Mouse (Mus musculus) activated CD4-positive, CD25-positive, alpha-beta regulatory T cell, adult 4 months (primary cell): ENCODE results near the gene 2300009A05Rik. TPM values are rescaled to one million over a fixed set of nuclear protein-coding genes. Genes with fewer than 3 reads are reported as not detected.

Experiments
- ATAC-seq: one replicate; pipeline ENCODE4 v1.8.0; 2017
- polyA plus RNA-seq, 2 experiments: library from polyadenylated mRNA; unstranded; fragments of 100-300 nt; shearing (Covaris generic); gene quantifications; one replicate each; pipeline ENCODE4 v1.2.1; 2017

Gene 2300009A05Rik
- 10 to 100 TPM in 1 of 2 experiments, 1 to 10 TPM in 1; 8.3 to 13.5 TPM for polyA plus RNA-seq

- peak; percentile 79 for ATAC-seq
These were observed at the start of gene 2300009A05Rik for GRCm38 (mm10) chr9:63398611-63399462. 2300009A05Rik (minus strand) TSS chr9:63399246.

- no peak for ATAC-seq
These were observed 44.6 kb upstream of the 2300009A05Rik start for GRCm38 (mm10) chr9:63443695-63444094.

- no peak for ATAC-seq
These were observed 31.6 kb upstream of the 2300009A05Rik start for GRCm38 (mm10) chr9:63430652-63431051.

GRCm38 (mm10) chr9:63421096-63421736, 22.2 kb upstream of the 2300009A05Rik start:
- no peak for ATAC-seq

GRCm38 (mm10) chr9:63420396-63420795, 21.4 kb upstream of the 2300009A05Rik start:
- ATAC-seq, result no peak

GRCm38 (mm10) chr9:63400176-63400575, 1.1 kb upstream of the 2300009A05Rik start:
- ATAC-seq, result no peak

- ATAC-seq, result no peak
These were observed 393 bp upstream of the 2300009A05Rik start for GRCm38 (mm10) chr9:63399463-63399815.

- ATAC-seq, result no peak
These were observed 3.4 kb downstream of the 2300009A05Rik start for GRCm38 (mm10) chr9:63395612-63396011.

- no peak for ATAC-seq
These were observed 7.7 kb downstream of the 2300009A05Rik start for GRCm38 (mm10) chr9:63391307-63391706.

- ATAC-seq, result no peak
These were observed 16.3 kb downstream of the 2300009A05Rik start for GRCm38 (mm10) chr9:63382761-63383160.

GRCm38 (mm10) chr9:63380326-63380725, 18.7 kb downstream of the 2300009A05Rik start:
- no peak for ATAC-seq

GRCm38 (mm10) chr9:63378174-63378573, 20.9 kb downstream of the 2300009A05Rik start:
- no peak for ATAC-seq

- peak; percentile 97 for ATAC-seq
These were observed 21.5 kb downstream of the 2300009A05Rik start, which contains the start of gene Map2k5 for GRCm38 (mm10) chr9:63377270-63378142. Map2k5 (minus strand) TSS chr9:63377902.

GRCm38 (mm10) chr9:63373315-63373714, 25.7 kb downstream of the 2300009A05Rik start:
- ATAC-seq, result no peak

GRCm38 (mm10) chr9:63372541-63372940, 26.5 kb downstream of the 2300009A05Rik start:
- ATAC-seq, result no peak

- no peak for ATAC-seq
These were observed 38.6 kb downstream of the 2300009A05Rik start for GRCm38 (mm10) chr9:63360410-63360809.

GRCm38 (mm10) chr9:63359016-63359415, 40.0 kb downstream of the 2300009A05Rik start:
- no peak for ATAC-seq

- no peak for ATAC-seq
These were observed 42.3 kb downstream of the 2300009A05Rik start for GRCm38 (mm10) chr9:63356721-63357120.

GRCm38 (mm10) chr9:63356278-63356677, 42.8 kb downstream of the 2300009A05Rik start:
- ATAC-seq, result no peak

- no peak for ATAC-seq
These were observed 44.9 kb downstream of the 2300009A05Rik start for GRCm38 (mm10) chr9:63354168-63354567.

GRCm38 (mm10) chr9:63350030-63350429, 49.0 kb downstream of the 2300009A05Rik start:
- ATAC-seq, result no peak

- no peak for ATAC-seq
These were observed 49.8 kb downstream of the 2300009A05Rik start for GRCm38 (mm10) chr9:63349241-63349640.

- no peak for ATAC-seq
These were observed 50.9 kb downstream of the 2300009A05Rik start for GRCm38 (mm10) chr9:63348146-63348545.
